Mouse (Mus musculus) stomach, postnatal 0 days (tissue): ENCODE results near the gene Rabep2.

ENCODE experiments used
- CTCF ChIP-seq: IDR thresholded peaks from 2 replicates; pipeline ENCODE4 v1.5.1; 2016; ENCODE audit warnings: antibody characterized with exemption, low read depth, mild to moderate bottlenecking, moderate library complexity
- EP300 ChIP-seq: optimal IDR thresholded peaks from 2 replicates; pipeline ENCODE3; 2016; ENCODE audit warnings: antibody characterized with exemption

- no peak for TF ChIP-seq CTCF
- no peak for TF ChIP-seq EP300
Measured at GRCm38 (mm10) chr7:126446217-126446616, 17.7 kb downstream of the Rabep2 start.
